Mouse (Mus musculus) layer of hippocampus, adult 8-10 months (tissue): Measurements from ENCODE around the gene Vsig2. TPM values are rescaled to one million over a fixed set of nuclear protein-coding genes. Genes with fewer than 3 reads are reported as not detected.

ENCODE experiments used
- DNase-seq, 2 experiments: peaks; one replicate each; pipeline ENCODE4 v3.0.0; 2022; ENCODE audit warnings: low spot score in 2 of 2
- total RNA-seq, 4 experiments: library from RNA; stranded (reverse); gene quantifications; 2 replicates each; pipeline ENCODE4 v1.2.4; 2022

Gene Vsig2
- total RNA-seq, 4 experiments from 2014 or later, result 3.5 to 5.7 (median 4.2) TPM

- DNase-seq, result no peak
Observed at GRCm38 (mm10) chr9:37560617-37561016, 21.6 kb downstream of the Vsig2 start.

- no peak for DNase-seq
Observed at GRCm38 (mm10) chr9:37563805-37564204, 24.8 kb downstream of the Vsig2 start.

- DNase-seq, result no peak
Observed at GRCm38 (mm10) chr9:37567019-37567418, 28.0 kb downstream of the Vsig2 start.

- DNase-seq, result no peak
Observed at GRCm38 (mm10) chr9:37567454-37567853, 28.4 kb downstream of the Vsig2 start.

DNA sequence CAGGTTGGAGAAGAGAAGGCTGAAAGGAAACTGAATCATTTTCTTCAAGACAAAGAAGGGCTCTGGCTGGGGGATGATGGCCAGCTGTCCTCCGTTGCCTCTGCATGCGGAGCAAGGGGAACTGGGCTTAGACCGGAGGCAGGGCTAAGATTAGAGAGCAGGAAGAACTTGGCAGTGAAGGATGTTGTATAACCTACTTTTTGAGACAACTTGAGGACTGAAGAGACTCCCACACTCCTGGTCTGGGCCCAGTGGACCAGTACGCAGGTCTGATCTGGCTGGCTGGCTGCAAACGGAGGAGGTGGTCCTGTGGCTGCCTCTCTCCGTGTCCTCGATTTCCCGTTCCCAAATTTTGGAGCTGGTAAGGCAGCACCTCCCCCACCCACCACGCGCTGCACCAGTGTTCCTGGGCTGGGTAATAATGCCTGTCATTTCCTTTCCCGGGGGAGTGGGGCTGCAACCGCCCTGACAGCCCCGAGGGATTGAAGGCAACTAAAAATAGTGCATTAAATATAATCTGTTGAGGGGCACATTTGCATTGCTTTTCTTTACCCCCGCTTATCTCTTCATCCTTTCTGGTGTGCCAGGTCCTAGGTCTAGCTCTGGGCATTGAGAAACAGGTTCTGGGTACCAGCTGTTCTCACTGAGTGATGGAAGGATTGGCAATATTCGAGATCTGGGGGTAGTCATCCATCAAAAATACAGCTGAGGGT lies 29.0 kb downstream of the Vsig2 start:
- DNase-seq, result no peak

- no peak for DNase-seq
Observed at GRCm38 (mm10) chr9:37568605-37569214, 29.7 kb downstream of the Vsig2 start.

- no peak for DNase-seq
Observed at GRCm38 (mm10) chr9:37569231-37569835, 30.3 kb downstream of the Vsig2 start.

GRCm38 (mm10) chr9:37572204-37572876 lies 33.3 kb downstream of the Vsig2 start:
- DNase-seq, result no peak

- peak; percentile 64 to 65 for DNase-seq
Observed at GRCm38 (mm10) chr9:37576436-37576930, 37.4 kb downstream of the Vsig2 start.

DNA sequence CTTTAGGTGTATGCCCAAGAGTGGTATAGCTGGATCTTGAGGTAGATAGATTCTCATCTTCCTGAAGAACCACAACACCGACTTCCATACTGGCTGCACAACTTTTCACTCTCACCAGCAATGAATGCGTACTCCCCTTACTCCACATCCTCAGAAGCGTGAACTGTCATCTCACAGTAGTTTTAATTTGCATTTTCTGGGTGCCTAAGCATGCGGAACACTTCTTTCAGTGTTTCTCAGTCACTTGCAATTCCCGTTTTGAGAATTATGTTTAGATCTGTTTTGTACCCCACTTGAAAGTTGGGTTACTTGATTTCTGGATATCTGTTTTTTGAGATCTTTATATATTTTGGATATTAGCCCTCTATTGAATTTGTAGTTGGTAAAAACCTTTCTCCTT lies 44.5 kb downstream of the Vsig2 start:
- DNase-seq, result no peak

GRCm38 (mm10) chr9:37586718-37587117 lies 47.7 kb downstream of the Vsig2 start:
- no peak for DNase-seq

- no peak for DNase-seq
Observed at GRCm38 (mm10) chr9:37590381-37590780, 51.3 kb downstream of the Vsig2 start.

DNA sequence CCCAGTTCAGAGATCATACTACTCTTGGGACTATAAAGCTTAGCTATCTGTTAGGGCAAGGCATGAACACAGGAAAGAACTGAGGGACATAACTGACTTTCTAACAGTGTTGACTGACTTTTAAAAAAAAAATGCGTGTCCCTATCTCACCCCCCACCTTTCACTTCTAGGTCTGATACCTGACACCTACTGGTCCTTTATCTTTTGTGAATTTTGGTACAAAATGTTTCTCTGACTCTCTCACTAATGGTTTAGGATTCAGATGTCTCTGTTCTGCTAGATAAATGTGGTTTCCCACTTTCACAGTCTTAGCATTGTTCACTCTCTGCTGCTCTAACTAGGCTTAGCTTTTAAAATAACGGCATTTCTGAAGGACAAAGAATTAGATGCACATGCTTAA lies 53.0 kb downstream of the Vsig2 start:
- DNase-seq, result no peak

GRCm38 (mm10) chr9:37592633-37593032 lies 53.6 kb downstream of the Vsig2 start:
- DNase-seq, result no peak

GRCm38 (mm10) chr9:37593690-37594089 lies 54.6 kb downstream of the Vsig2 start:
- no peak for DNase-seq

Other genes starting within 250 kb of the Vsig2 start
- 1 to 10 TPM; 2.3 to 3.4 (median 2.4) TPM for gene Ccdc15, start 190.8 kb upstream of the Vsig2 start, total RNA-seq
- 10 to 100 TPM; 56.5 to 69.3 (median 64.2) TPM for gene Hepacam, start 171.9 kb upstream of the Vsig2 start, total RNA-seq
- gene Robo4, start 137.4 kb upstream of the Vsig2 start, total RNA-seq, result 1 to 10 TPM; 5.4 to 9.2 (median 6.5) TPM
- 10 to 100 TPM; 10.3 to 16.0 (median 13.1) TPM for gene Robo3, start 106.0 kb upstream of the Vsig2 start, total RNA-seq
- 10 to 100 TPM; 20.2 to 25.7 (median 23.6) TPM for gene Msantd2, start 49.9 kb upstream of the Vsig2 start, total RNA-seq
- 10 to 100 TPM; 14.7 to 24.6 (median 18.6) TPM for gene Esam, start 11.2 kb upstream of the Vsig2 start, total RNA-seq
- 1,000 to 10,000 TPM; 1,107 to 1,307 (median 1,240) TPM for gene Nrgn, start 13.6 kb downstream of the Vsig2 start, total RNA-seq
- 10 to 100 TPM; 10.0 to 15.7 (median 13.4) TPM for gene Siae, start 16.4 kb downstream of the Vsig2 start, total RNA-seq
- gene Spa17, start 74.5 kb downstream of the Vsig2 start, total RNA-seq, result 1 to 10 TPM; 1.5 to 4.0 (median 2.1) TPM
- gene Tbrg1, start 118.1 kb downstream of the Vsig2 start, total RNA-seq, result 10 to 100 TPM; 43.5 to 49.1 (median 47.5) TPM
- not detected for gene Panx3, start 130.0 kb downstream of the Vsig2 start, total RNA-seq
- not detected for gene Olfr160, start 177.0 kb downstream of the Vsig2 start, total RNA-seq
- not detected for gene Olfr874, start 205.9 kb downstream of the Vsig2 start, total RNA-seq
- not detected for gene Olfr875, start 232.6 kb downstream of the Vsig2 start, total RNA-seq